Mouse (Mus musculus): Measurements from ENCODE around the gene Lrrc63. TPM values are rescaled to one million over a fixed set of nuclear protein-coding genes. Genes with fewer than 3 reads are reported as not detected.

The Lrrc63 gene
- polyA plus RNA-seq (2012; rRNA removed) = not detected in 2 replicates

GRCm38 (mm10) chr14:75130501-75131318 lies at the start of gene Lrrc63, which contains the start of gene Lcp1:
Gene Lrrc63 (minus strand): TSS chr14:75130881.
Gene Lcp1 (plus strand): TSS chr14:75131101.
- peak within 1 kb of the TSS; percentile 86 for H3K4me3 ChIP-seq (ENCODE audit: low read depth, low read length)
- H3K4me1 ChIP-seq (ENCODE audit: control insufficient read depth, insufficient read depth, insufficient read length, low read length) = no peaks in the 10 kb centered on the region; the same call in none of the 2 replicates
- no peaks in the 10 kb centered on the region for H3K36me3 ChIP-seq (ENCODE audit: control insufficient read depth, insufficient read depth, low read length)
- H3K27me3 ChIP-seq (ENCODE audit: control insufficient read depth, insufficient read depth, low read length) = no peaks in the 10 kb centered on the region; the same call in 1 of the 2 replicates
- TF ChIP-seq CTCF (IDR thresholded peaks at IDR 0.05; ENCODE audit: extremely low read depth, insufficient read length, insufficient replicate concordance, low read depth, low read length) (no peak), POLR2A (IDR thresholded peaks at IDR 0.05; ENCODE audit: low read depth, low read length) (peak; percentile 28; the same call in 1 of the 2 replicates)
- WGBS = 1% methylated on average over 42 of the region's 42 CpGs
- H3K27ac ChIP-seq (ENCODE audit: insufficient read depth, low read depth, low read length) = peak within 1 kb of the TSS; percentile 21; the same call in 1 of the 2 replicates

DNA sequence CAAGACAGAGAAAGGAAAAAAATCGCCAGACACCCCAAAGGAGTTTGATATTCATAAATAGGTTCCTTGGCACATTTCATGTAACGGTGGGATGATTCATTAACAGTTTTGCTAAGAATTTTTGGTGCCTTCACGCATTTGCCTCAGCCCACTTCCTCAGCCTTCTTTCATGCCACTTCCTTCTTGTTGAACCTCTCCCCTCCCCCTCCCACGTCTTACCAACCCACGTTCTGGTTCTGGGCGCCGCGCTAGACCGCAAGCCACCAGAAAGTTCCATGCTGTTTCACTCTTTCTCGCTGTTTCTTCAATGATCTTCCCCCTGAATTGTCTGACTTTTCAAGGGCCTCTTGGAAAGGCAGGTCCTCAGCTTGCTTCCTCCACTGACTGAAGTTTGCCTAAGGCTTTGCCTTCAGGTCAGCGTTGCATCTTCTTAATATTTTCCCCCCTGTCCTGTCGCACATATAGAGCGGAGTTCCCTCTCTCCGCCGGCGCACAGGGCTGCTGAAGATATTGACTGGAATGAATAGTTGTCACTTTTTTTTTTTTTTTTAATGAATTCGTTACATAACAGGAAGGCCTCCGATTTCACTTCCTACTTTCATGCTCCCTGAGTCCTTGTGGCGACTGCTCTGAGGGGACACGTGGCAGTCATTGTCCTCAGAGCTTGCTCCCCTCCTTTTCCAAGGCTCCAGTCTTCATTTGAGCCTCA lies 48.7 kb upstream of the Lrrc63 start:
- Histone ChIP-seq H3K27ac (ENCODE audit: insufficient read depth, low read depth, low read length) (peak overlapping the region; percentile 86), H3K4me1 (ENCODE audit: control insufficient read depth, insufficient read depth, insufficient read length, low read length) (peaks cover 16% of the 10 kb centered on the region), H3K4me3 (ENCODE audit: low read depth, low read length) (peak overlapping the region; percentile 56), H3K36me3 (ENCODE audit: control insufficient read depth, insufficient read depth, low read length) (no peaks in the 10 kb centered on the region), H3K27me3 (ENCODE audit: control insufficient read depth, insufficient read depth, low read length) (no peaks in the 10 kb centered on the region)
- TF ChIP-seq CTCF (IDR thresholded peaks at IDR 0.05; ENCODE audit: extremely low read depth, insufficient read length, insufficient replicate concordance, low read depth, low read length) (no peak), POLR2A (IDR thresholded peaks at IDR 0.05; ENCODE audit: low read depth, low read length) (no peak)
- WGBS = 77% methylated on average over 20 of the region's 20 CpGs

GRCm38 (mm10) chr14:75178801-75179211 lies 48.1 kb upstream of the Lrrc63 start:
- H3K4me1 ChIP-seq (ENCODE audit: control insufficient read depth, insufficient read depth, insufficient read length, low read length) = peaks cover 14% of the 10 kb centered on the region; the same call in 1 of the 2 replicates
- no peaks in the 10 kb centered on the region for H3K27me3 ChIP-seq (ENCODE audit: control insufficient read depth, insufficient read depth, low read length)
- TF ChIP-seq CTCF (IDR thresholded peaks at IDR 0.05; ENCODE audit: extremely low read depth, insufficient read length, insufficient replicate concordance, low read depth, low read length) (no peak), POLR2A (IDR thresholded peaks at IDR 0.05; ENCODE audit: low read depth, low read length) (no peak)
- H3K27ac ChIP-seq (ENCODE audit: insufficient read depth, low read depth, low read length) = peak overlapping the region; percentile 86
- peak overlapping the region; percentile 56 for H3K4me3 ChIP-seq (ENCODE audit: low read depth, low read length)
- no peaks in the 10 kb centered on the region for H3K36me3 ChIP-seq (ENCODE audit: control insufficient read depth, insufficient read depth, low read length)
- WGBS = 51% methylated on average over 10 of the region's 10 CpGs

DNA sequence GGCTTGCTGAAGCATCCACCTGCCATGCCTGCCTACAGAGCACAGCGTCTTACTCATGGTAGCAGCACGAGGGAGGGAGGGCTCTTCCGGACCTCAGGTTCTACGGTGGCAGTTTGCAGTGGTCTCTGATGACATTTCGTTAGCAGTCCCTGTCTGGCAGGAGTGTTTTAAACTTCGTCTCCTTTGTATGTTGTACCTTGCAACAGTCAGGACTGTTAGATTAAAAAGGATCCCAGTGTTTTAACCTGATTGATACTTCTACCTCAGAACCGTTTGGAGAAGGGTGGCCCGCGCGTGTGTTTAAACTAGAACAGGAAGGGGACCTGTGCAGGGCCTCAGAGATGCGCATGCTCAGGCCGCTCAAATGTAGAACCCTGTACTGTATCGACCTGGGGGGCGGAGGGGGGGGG lies 47.7 kb upstream of the Lrrc63 start:
- no peaks in the 10 kb centered on the region for H3K27me3 ChIP-seq (ENCODE audit: control insufficient read depth, insufficient read depth, low read length)
- peaks cover 14% of the 10 kb centered on the region; the same call in 1 of the 2 replicates for H3K4me1 ChIP-seq (ENCODE audit: control insufficient read depth, insufficient read depth, insufficient read length, low read length)
- H3K36me3 ChIP-seq (ENCODE audit: control insufficient read depth, insufficient read depth, low read length) = no peaks in the 10 kb centered on the region
- WGBS = 66% methylated on average over 14 of the region's 14 CpGs
- no peak for TF ChIP-seq POLR2A (IDR thresholded peaks at IDR 0.05; ENCODE audit: low read depth, low read length)
- TF ChIP-seq CTCF (IDR thresholded peaks at IDR 0.05; ENCODE audit: extremely low read depth, insufficient read length, insufficient replicate concordance, low read depth, low read length) = no peak
- H3K27ac ChIP-seq (ENCODE audit: insufficient read depth, low read depth, low read length) = peak overlapping the region; percentile 59
- peak overlapping the region; percentile 56 for H3K4me3 ChIP-seq (ENCODE audit: low read depth, low read length)

DNA sequence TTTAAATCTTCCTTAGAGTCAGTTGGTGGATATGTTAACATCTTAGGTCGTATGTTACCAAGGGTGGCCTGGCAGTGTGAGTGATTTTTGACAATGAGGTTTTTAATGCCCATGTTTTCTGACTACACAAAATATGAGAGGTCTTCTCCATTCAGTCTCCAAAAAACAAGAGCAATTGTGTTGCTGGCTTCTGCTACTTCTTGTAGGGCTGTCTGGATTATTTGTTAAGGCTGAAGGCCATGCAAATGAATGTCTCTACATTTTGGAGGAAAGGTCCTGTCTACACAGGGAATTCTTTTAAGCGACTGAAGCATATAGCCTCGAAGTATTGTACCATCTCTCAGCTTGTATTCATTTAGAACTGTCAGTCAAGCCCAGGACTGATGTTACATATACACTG lies 46.7 kb upstream of the Lrrc63 start:
- Histone ChIP-seq H3K4me3 (ENCODE audit: low read depth, low read length) (no peak overlapping the region), H3K27me3 (ENCODE audit: control insufficient read depth, insufficient read depth, low read length) (no peaks in the 10 kb centered on the region), H3K27ac (ENCODE audit: insufficient read depth, low read depth, low read length) (0 out of 2 replicates have a peak overlapping the region, but pooled peaks have one; percentile 42), H3K36me3 (ENCODE audit: control insufficient read depth, insufficient read depth, low read length) (no peaks in the 10 kb centered on the region), H3K4me1 (ENCODE audit: control insufficient read depth, insufficient read depth, insufficient read length, low read length) (peaks cover 14% of the 10 kb centered on the region; the same call in 1 of the 2 replicates)
- TF ChIP-seq POLR2A (IDR thresholded peaks at IDR 0.05; ENCODE audit: low read depth, low read length) (no peak), CTCF (IDR thresholded peaks at IDR 0.05; ENCODE audit: extremely low read depth, insufficient read length, insufficient replicate concordance, low read depth, low read length) (no peak)
- 79% methylated on average over 3 of the region's 3 CpGs for WGBS

GRCm38 (mm10) chr14:75176425-75177045 lies 45.9 kb upstream of the Lrrc63 start:
- TF ChIP-seq POLR2A (IDR thresholded peaks at IDR 0.05; ENCODE audit: low read depth, low read length) (0 out of 2 replicates have a peak, but pooled peaks have one; percentile 31), CTCF (IDR thresholded peaks at IDR 0.05; ENCODE audit: extremely low read depth, insufficient read length, insufficient replicate concordance, low read depth, low read length) (no peak)
- Histone ChIP-seq H3K27me3 (ENCODE audit: control insufficient read depth, insufficient read depth, low read length) (no peaks in the 10 kb centered on the region), H3K27ac (ENCODE audit: insufficient read depth, low read depth, low read length) (peak overlapping the region; percentile 59), H3K36me3 (ENCODE audit: control insufficient read depth, insufficient read depth, low read length) (no peaks in the 10 kb centered on the region), H3K4me3 (ENCODE audit: low read depth, low read length) (peak overlapping the region; percentile 58), H3K4me1 (ENCODE audit: control insufficient read depth, insufficient read depth, insufficient read length, low read length) (peaks cover 14% of the 10 kb centered on the region; the same call in 1 of the 2 replicates)
- WGBS = 42% methylated on average over 4 of the region's 4 CpGs
